Mouse (Mus musculus): ENCODE measurements at regions not wholly inside any gene's neighbourhood (a gene's known extent, or its start where the extent isn't known, plus 50 kb on each side); places are given as distances from the start of the nearest gene placed in this dataset.
"Not testable (repeated sequence)": the region's sequence is repeated elsewhere in the genome, so short reads cannot be mapped to it uniquely, and the experiment has no call there.

DNA sequence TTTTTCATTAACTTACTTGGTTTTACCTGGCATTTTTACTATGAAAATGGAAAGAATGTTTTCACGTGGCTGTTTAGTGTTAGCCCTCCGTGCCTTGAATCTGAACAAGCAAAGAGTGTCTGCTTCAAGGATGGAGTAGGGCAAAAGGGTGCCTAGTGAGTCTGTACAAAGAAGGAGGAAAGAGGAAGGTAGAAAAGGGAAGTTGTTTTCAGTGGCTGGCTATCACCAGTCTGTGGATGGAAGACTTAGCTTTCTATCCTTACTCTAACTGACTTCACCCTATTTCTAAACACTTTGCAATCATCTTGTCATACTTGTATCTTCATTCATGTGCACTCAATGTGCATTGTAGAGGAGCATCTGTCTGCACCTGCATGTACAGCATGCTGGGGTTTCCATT is 993.2 kb downstream of the Car8 start:
- DNase-seq = no peak
- Histone ChIP-seq H3K4me1 (ENCODE audit: control insufficient read depth, insufficient read depth, low read length) (no peaks in the 10 kb centered on the region), H3K27me3 (replicated peaks; ENCODE audit: control insufficient read depth, insufficient read depth, low read length) (no peaks in the 10 kb centered on the region), H3K36me3 (ENCODE audit: control insufficient read depth, insufficient read depth, low read length) (no peaks in the 10 kb centered on the region), H3K4me3 (ENCODE audit: insufficient read depth, low read depth, low read length) (no peak overlapping the region), H3K27ac (ENCODE audit: insufficient read depth, low read depth, low read length) (no peak overlapping the region)
- TF ChIP-seq CTCF (conservative IDR thresholded peaks at IDR 0.05; ENCODE audit: insufficient read depth, insufficient read length, low read depth, low read length) (no peak), POLR2A (IDR thresholded peaks at IDR 0.05; ENCODE audit: low read depth, low read length) (no peak)
- 92% methylated on average over 2 of the region's 2 CpGs for WGBS

GRCm38 (mm10) chr4:7237848-7238247 is 1001.0 kb downstream of the Car8 start:
- 88% methylated on average over 3 of the region's 3 CpGs for WGBS
- Histone ChIP-seq H3K4me3 (ENCODE audit: insufficient read depth, low read depth, low read length) (no peak overlapping the region), H3K27me3 (replicated peaks; ENCODE audit: control insufficient read depth, insufficient read depth, low read length) (no peaks in the 10 kb centered on the region), H3K4me1 (ENCODE audit: control insufficient read depth, insufficient read depth, low read length) (no peaks in the 10 kb centered on the region), H3K36me3 (ENCODE audit: control insufficient read depth, insufficient read depth, low read length) (no peaks in the 10 kb centered on the region), H3K27ac (ENCODE audit: insufficient read depth, low read depth, low read length) (no peak overlapping the region)
- DNase-seq = no peak
- TF ChIP-seq CTCF (conservative IDR thresholded peaks at IDR 0.05; ENCODE audit: insufficient read depth, insufficient read length, low read depth, low read length) = no peak
- TF ChIP-seq POLR2A (IDR thresholded peaks at IDR 0.05; ENCODE audit: low read depth, low read length) = no peak

GRCm38 (mm10) chr4:7234537-7234936 is 1004.3 kb downstream of the Car8 start:
- not testable (repeated sequence) for H3K27ac ChIP-seq (ENCODE audit: insufficient read depth, low read depth, low read length); H3K27me3 ChIP-seq (replicated peaks; ENCODE audit: control insufficient read depth, insufficient read depth, low read length); H3K4me1 ChIP-seq (ENCODE audit: control insufficient read depth, insufficient read depth, low read length); H3K4me3 ChIP-seq (ENCODE audit: insufficient read depth, low read depth, low read length); H3K36me3 ChIP-seq (ENCODE audit: control insufficient read depth, insufficient read depth, low read length); DNase-seq
- 97% methylated on average over 6 of the region's 6 CpGs for WGBS

DNA sequence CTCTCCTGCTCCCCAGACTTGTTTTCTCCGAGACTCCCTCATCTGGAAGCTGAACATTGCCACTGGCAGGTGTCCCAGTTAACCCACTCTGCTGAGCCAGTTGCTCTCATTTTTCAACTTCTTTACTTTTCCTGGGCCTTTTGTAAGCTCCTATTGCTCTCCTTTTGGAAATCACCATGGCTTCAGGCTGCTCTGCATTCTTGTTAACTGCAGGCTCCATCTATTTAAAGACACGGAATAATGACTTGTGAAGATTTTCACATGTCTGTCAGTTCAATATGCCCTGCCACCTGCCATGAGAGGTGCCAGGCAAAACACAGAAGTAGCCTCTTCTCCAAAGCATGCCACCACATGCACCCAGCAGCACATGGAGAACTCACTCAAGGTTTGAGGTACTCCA is 1009.9 kb downstream of the Car8 start:
- no peaks in the 10 kb centered on the region for H3K36me3 ChIP-seq (ENCODE audit: control insufficient read depth, insufficient read depth, low read length)
- H3K4me1 ChIP-seq (ENCODE audit: control insufficient read depth, insufficient read depth, low read length) = no peaks in the 10 kb centered on the region
- WGBS = 69% methylated on average over 2 of the region's 2 CpGs
- H3K27me3 ChIP-seq (replicated peaks; ENCODE audit: control insufficient read depth, insufficient read depth, low read length) = no peaks in the 10 kb centered on the region
- no peak overlapping the region for H3K4me3 ChIP-seq (ENCODE audit: insufficient read depth, low read depth, low read length)
- TF ChIP-seq CTCF (conservative IDR thresholded peaks at IDR 0.05; ENCODE audit: insufficient read depth, insufficient read length, low read depth, low read length) = no peak
- no peak for TF ChIP-seq POLR2A (IDR thresholded peaks at IDR 0.05; ENCODE audit: low read depth, low read length)
- DNase-seq = no peak
- no peak overlapping the region for H3K27ac ChIP-seq (ENCODE audit: insufficient read depth, low read depth, low read length)

- WGBS = 97% methylated on average over 3 of the region's 3 CpGs
- no peak overlapping the region for H3K27ac ChIP-seq (ENCODE audit: insufficient read depth, low read depth, low read length)
- no peaks in the 10 kb centered on the region for H3K4me1 ChIP-seq (ENCODE audit: control insufficient read depth, insufficient read depth, low read length)
- H3K4me3 ChIP-seq (ENCODE audit: insufficient read depth, low read depth, low read length) = no peak overlapping the region
- TF ChIP-seq POLR2A (IDR thresholded peaks at IDR 0.05; ENCODE audit: low read depth, low read length) (no peak), CTCF (conservative IDR thresholded peaks at IDR 0.05; ENCODE audit: insufficient read depth, insufficient read length, low read depth, low read length) (no peak)
- no peaks in the 10 kb centered on the region for H3K27me3 ChIP-seq (replicated peaks; ENCODE audit: control insufficient read depth, insufficient read depth, low read length)
- DNase-seq = no peak
- H3K36me3 ChIP-seq (ENCODE audit: control insufficient read depth, insufficient read depth, low read length) = no peaks in the 10 kb centered on the region
Measured at GRCm38 (mm10) chr4:7222922-7223321, 1015.9 kb downstream of the Car8 start.

DNA sequence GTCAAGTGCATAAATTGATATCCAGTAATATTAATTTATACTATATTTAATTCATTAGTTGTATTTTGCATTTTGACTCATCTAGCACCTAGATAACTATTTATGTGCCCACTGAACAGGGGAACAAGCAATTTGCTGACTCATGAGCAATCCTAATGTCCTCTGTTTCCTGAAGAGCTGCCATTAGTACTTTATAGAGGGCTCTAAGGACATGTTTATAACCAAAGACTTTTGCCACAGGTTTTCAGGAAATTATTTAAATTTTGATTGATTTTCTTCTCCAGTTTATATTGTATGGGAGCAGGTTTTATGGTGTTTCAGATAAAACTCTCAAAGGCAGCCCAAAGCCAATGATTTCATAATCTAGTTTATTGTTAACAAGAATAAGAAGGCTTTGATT is 1018.4 kb downstream of the Car8 start:
- Histone ChIP-seq H3K27ac (ENCODE audit: insufficient read depth, low read depth, low read length) (no peak overlapping the region), H3K36me3 (ENCODE audit: control insufficient read depth, insufficient read depth, low read length) (no peaks in the 10 kb centered on the region), H3K4me1 (ENCODE audit: control insufficient read depth, insufficient read depth, low read length) (no peaks in the 10 kb centered on the region), H3K27me3 (replicated peaks; ENCODE audit: control insufficient read depth, insufficient read depth, low read length) (no peaks in the 10 kb centered on the region), H3K4me3 (ENCODE audit: insufficient read depth, low read depth, low read length) (no peak overlapping the region)
- no peak for DNase-seq
- TF ChIP-seq POLR2A (IDR thresholded peaks at IDR 0.05; ENCODE audit: low read depth, low read length) (no peak), CTCF (conservative IDR thresholded peaks at IDR 0.05; ENCODE audit: insufficient read depth, insufficient read length, low read depth, low read length) (no peak)

GRCm38 (mm10) chr4:7215048-7216030 is 1023.5 kb downstream of the Car8 start:
- TF ChIP-seq CTCF (conservative IDR thresholded peaks at IDR 0.05; ENCODE audit: insufficient read depth, insufficient read length, low read depth, low read length) (no peak), POLR2A (IDR thresholded peaks at IDR 0.05; ENCODE audit: low read depth, low read length) (no peak)
- no peak for DNase-seq
- H3K27me3 ChIP-seq (replicated peaks; ENCODE audit: control insufficient read depth, insufficient read depth, low read length) = no peaks in the 10 kb centered on the region
- H3K36me3 ChIP-seq (ENCODE audit: control insufficient read depth, insufficient read depth, low read length) = no peaks in the 10 kb centered on the region
- H3K27ac ChIP-seq (ENCODE audit: insufficient read depth, low read depth, low read length) = no peak overlapping the region
- H3K4me3 ChIP-seq (ENCODE audit: insufficient read depth, low read depth, low read length) = no peak overlapping the region
- H3K4me1 ChIP-seq (ENCODE audit: control insufficient read depth, insufficient read depth, low read length) = no peaks in the 10 kb centered on the region
- WGBS = 89% methylated on average over 5 of the region's 5 CpGs
